Mouse (Mus musculus) gonadal fat pad, adult 2 months (tissue): Measurements from ENCODE around the gene Gm20388. TPM values are rescaled to one million over a fixed set of nuclear protein-coding genes. Genes with fewer than 3 reads are reported as not detected.

Source experiments
- DNase-seq: peaks from one replicate; pipeline ENCODE4 v3.0.0-alpha.2; 2012; ENCODE audit warnings: low read depth
- polyA plus RNA-seq: library from polyadenylated mRNA; depleted of rRNA; stranded (reverse); fragments of >200 nt; gene quantifications from 2 replicates; pipeline ENCODE4 v1.2.3, GENCODE M21; 2012

Gm20388 gene
- polyA plus RNA-seq, 1 experiment = 119 TPM

- DNase-seq = no peak
Observed at GRCm38 (mm10) chr8:121382583-121383241, 1472.1 kb downstream of the Gm20388 start.

- DNase-seq = no peak
Observed at GRCm38 (mm10) chr8:121385540-121385939, 1474.9 kb downstream of the Gm20388 start.

GRCm38 (mm10) chr8:121390608-121391007 is 1480.0 kb downstream of the Gm20388 start:
- no peak for DNase-seq

- no peak for DNase-seq
Observed at GRCm38 (mm10) chr8:121391254-121391653, 1480.6 kb downstream of the Gm20388 start.

- no peak for DNase-seq
Observed at GRCm38 (mm10) chr8:121391771-121392170, 1481.1 kb downstream of the Gm20388 start.

- DNase-seq = no peak
Observed at GRCm38 (mm10) chr8:121392482-121392881, 1481.8 kb downstream of the Gm20388 start.

GRCm38 (mm10) chr8:121393111-121393510 is 1482.5 kb downstream of the Gm20388 start:
- no peak for DNase-seq

- DNase-seq = no peak
Observed at GRCm38 (mm10) chr8:121394686-121395085, 1484.0 kb downstream of the Gm20388 start.

- no peak for DNase-seq
Observed at GRCm38 (mm10) chr8:121395316-121395715, 1484.7 kb downstream of the Gm20388 start.

GRCm38 (mm10) chr8:121396151-121396550 is 1485.5 kb downstream of the Gm20388 start:
- no peak for DNase-seq

GRCm38 (mm10) chr8:121397201-121397698 is 1486.6 kb downstream of the Gm20388 start:
- DNase-seq = no peak

GRCm38 (mm10) chr8:121398081-121398480 is 1487.4 kb downstream of the Gm20388 start:
- DNase-seq = no peak

- DNase-seq = no peak
Observed at GRCm38 (mm10) chr8:121398724-121399123, 1488.1 kb downstream of the Gm20388 start.

GRCm38 (mm10) chr8:121399173-121399572 is 1488.5 kb downstream of the Gm20388 start:
- DNase-seq = no peak

GRCm38 (mm10) chr8:121400581-121400980 is 1489.9 kb downstream of the Gm20388 start:
- DNase-seq = no peak

- DNase-seq = no peak
Observed at GRCm38 (mm10) chr8:121403821-121404220, 1493.2 kb downstream of the Gm20388 start.

- no peak for DNase-seq
Observed at GRCm38 (mm10) chr8:121418081-121418480, 1507.4 kb downstream of the Gm20388 start.

GRCm38 (mm10) chr8:121419551-121419950 is 1508.9 kb downstream of the Gm20388 start:
- DNase-seq = no peak

GRCm38 (mm10) chr8:121421009-121421408 is 1510.4 kb downstream of the Gm20388 start:
- DNase-seq = no peak

- no peak for DNase-seq
Observed at GRCm38 (mm10) chr8:121424080-121424479, 1513.4 kb downstream of the Gm20388 start.

GRCm38 (mm10) chr8:121424600-121424999 is 1514.0 kb downstream of the Gm20388 start:
- no peak for DNase-seq

- DNase-seq = no peak
Observed at GRCm38 (mm10) chr8:121431499-121431898, 1520.9 kb downstream of the Gm20388 start.

- no peak for DNase-seq
Observed at GRCm38 (mm10) chr8:121433466-121433865, 1522.8 kb downstream of the Gm20388 start.

GRCm38 (mm10) chr8:121436656-121437055 is 1526.0 kb downstream of the Gm20388 start:
- no peak for DNase-seq
